Mouse (Mus musculus): Measurements from ENCODE around the gene Prrt1.
A peak's percentile ranks its signal among the peaks of the same experiment; 100 is the strongest.

The Prrt1 gene

GRCm38 (mm10) chr17:34629221-34629751 is at the start of gene Prrt1:
Gene Prrt1 (plus strand): TSS chr17:34629533.
- peak; percentile 39 to 70 for DNase-seq (ENCODE audit: inconsistent age in 2 of 2, low spot score in 1 of 2)

GRCm38 (mm10) chr17:34582528-34582927 is 46.8 kb upstream of the Prrt1 start:
- no peak for DNase-seq (ENCODE audit: inconsistent age in 2 of 2, low spot score in 1 of 2)

GRCm38 (mm10) chr17:34583397-34583796 is 45.9 kb upstream of the Prrt1 start:
- peak; percentile 36 to 77 for DNase-seq (ENCODE audit: inconsistent age in 2 of 2, low spot score in 1 of 2)

GRCm38 (mm10) chr17:34583819-34584218 is 45.5 kb upstream of the Prrt1 start:
- no peak for DNase-seq (ENCODE audit: inconsistent age in 2 of 2, low spot score in 1 of 2)

GRCm38 (mm10) chr17:34585121-34585520 is 44.2 kb upstream of the Prrt1 start:
- no peak for DNase-seq (ENCODE audit: inconsistent age in 2 of 2, low spot score in 1 of 2)

GRCm38 (mm10) chr17:34585877-34586771 is 43.2 kb upstream of the Prrt1 start:
- DNase-seq (ENCODE audit: inconsistent age in 2 of 2, low spot score in 1 of 2): peak in 1 of 2 experiments; percentile 44

GRCm38 (mm10) chr17:34586796-34587422 is 42.4 kb upstream of the Prrt1 start:
- DNase-seq (ENCODE audit: inconsistent age in 2 of 2, low spot score in 1 of 2): peak; percentile 87 to 92

- peak; percentile 98 to 99 for DNase-seq (ENCODE audit: inconsistent age in 2 of 2, low spot score in 1 of 2)
These were observed 41.9 kb upstream of the Prrt1 start for GRCm38 (mm10) chr17:34587423-34587811.

GRCm38 (mm10) chr17:34587814-34588213 is 41.5 kb upstream of the Prrt1 start:
- no peak for DNase-seq (ENCODE audit: inconsistent age in 2 of 2, low spot score in 1 of 2)

GRCm38 (mm10) chr17:34588767-34589166 is 40.6 kb upstream of the Prrt1 start:
- DNase-seq (ENCODE audit: inconsistent age in 2 of 2, low spot score in 1 of 2): peak in 1 of 2 experiments; percentile 42

GRCm38 (mm10) chr17:34589206-34589605 is 40.1 kb upstream of the Prrt1 start:
- peak in 1 of 2 experiments; percentile 35 for DNase-seq (ENCODE audit: inconsistent age in 2 of 2, low spot score in 1 of 2)

GRCm38 (mm10) chr17:34589681-34590101 is 39.6 kb upstream of the Prrt1 start, which contains the start of gene Gpsm3:
Gene Gpsm3 (plus strand): TSS chr17:34589806.
- DNase-seq (ENCODE audit: inconsistent age in 2 of 2, low spot score in 1 of 2): peak; percentile 54 to 74

GRCm38 (mm10) chr17:34590154-34590987 is 39.0 kb upstream of the Prrt1 start:
- DNase-seq (ENCODE audit: inconsistent age in 2 of 2, low spot score in 1 of 2): peak; percentile 38 to 58

- peak; percentile 37 to 72 for DNase-seq (ENCODE audit: inconsistent age in 2 of 2, low spot score in 1 of 2)
These were observed 38.0 kb upstream of the Prrt1 start, which contains the start of gene Pbx2 for GRCm38 (mm10) chr17:34591029-34591993. Gene Pbx2 (plus strand): TSS chr17:34591266.

GRCm38 (mm10) chr17:34591994-34592375 is 37.3 kb upstream of the Prrt1 start:
- peak; percentile 92 to 96 for DNase-seq (ENCODE audit: inconsistent age in 2 of 2, low spot score in 1 of 2)

GRCm38 (mm10) chr17:34592581-34593549 is 36.5 kb upstream of the Prrt1 start:
- DNase-seq (ENCODE audit: inconsistent age in 2 of 2, low spot score in 1 of 2): peak; percentile 56 to 78

GRCm38 (mm10) chr17:34593752-34594525 is 35.4 kb upstream of the Prrt1 start:
- peak; percentile 34 to 54 for DNase-seq (ENCODE audit: inconsistent age in 2 of 2, low spot score in 1 of 2)

- no peak for DNase-seq (ENCODE audit: inconsistent age in 2 of 2, low spot score in 1 of 2)
These were observed 33.2 kb upstream of the Prrt1 start for GRCm38 (mm10) chr17:34596098-34596497.

Measured in adrenal gland, adult (tissue).